Comparison of ENCODE assay signal across 9 mouse cellular contexts in the genomic region with DNA sequence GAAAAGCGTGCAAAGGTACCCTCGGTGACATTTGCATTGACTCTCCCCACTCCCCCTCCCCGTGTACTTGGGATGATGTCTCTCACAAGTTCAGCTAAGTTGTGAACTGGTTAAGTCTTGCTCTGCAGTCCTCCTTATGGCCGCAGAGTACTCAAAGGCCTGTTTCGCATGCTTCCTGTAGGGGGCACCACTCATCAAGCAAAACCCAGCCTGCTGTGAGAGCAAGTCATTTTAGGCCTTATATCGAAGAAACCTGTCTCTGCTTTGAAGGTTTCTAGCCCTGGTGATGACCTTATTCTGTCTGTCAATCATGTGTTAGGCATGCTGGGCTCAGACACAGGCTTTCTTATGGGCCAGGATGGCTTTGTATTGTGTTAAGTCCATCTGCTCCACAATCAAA.
DNase-seq lines count a peak whose midpoint lies in the region; ATAC-seq lines count a peak whose summit lies in the region.
"Had no signal": no experiment of that assay in that cellular context is flagged by ENCODE, and none has a peak within 500 bp of the region (broad histone marks: within the 10 kb centered on the region; RNA-seq: fewer than 3 reads in every experiment).

No protein-coding gene starts in this region.

- peak; percentile 64 for ATAC-seq in frontal cortex, adult (ENCODE audit: low TSS enrichment)
- ATAC-seq in limb, embryonic 11.5 days (ENCODE audit: insufficient number of reproducible peaks, low FRiP score, low TSS enrichment, low read depth) = no peak

- no peaks in the 10 kb centered on the region for H3K9me3 ChIP-seq in limb, embryonic 11.5 days (ENCODE audit: control insufficient read depth, low read length)
- H3K9me3 ChIP-seq: neural tube, embryonic 12.5 days had no signal

- no peak overlapping the region for H3K9ac ChIP-seq in limb, embryonic 11.5 days (ENCODE audit: low read length)
- H3K9ac ChIP-seq: neural tube, embryonic 12.5 days had no signal

- no peaks in the 10 kb centered on the region for H3K36me3 ChIP-seq in limb, embryonic 11.5 days (ENCODE audit: control insufficient read depth, insufficient read depth, low read length)
- H3K36me3 ChIP-seq: neural tube, embryonic 12.5 days had no signal

- H3K4me1 ChIP-seq in limb, embryonic 11.5 days (ENCODE audit: control insufficient read depth, insufficient read depth, low read length) = no peaks in the 10 kb centered on the region
- H3K4me1 ChIP-seq: neural tube, embryonic 12.5 days had no signal

- no peak overlapping the region for H3K4me3 ChIP-seq in limb, embryonic 11.5 days (ENCODE audit: low read depth, low read length)
- H3K4me3 ChIP-seq: neural tube, embryonic 12.5 days had no signal

- H3K27me3 ChIP-seq in limb, embryonic 11.5 days (ENCODE audit: control insufficient read depth, insufficient read depth, low read length) = no peaks in the 10 kb centered on the region
- H3K27me3 ChIP-seq: neural tube, embryonic 12.5 days had no signal

- intact Hi-C loops in gastrocnemius, postnatal 14 days (cut with DNase I; ENCODE audit: low total_unique reads) = loop anchor here (5.0 kb wide), 1 partner anchor 296 kb away; no protein-coding TSS in a partner anchor
- intact Hi-C loops in heart, postnatal 25 days (cut with DNase I) = loop anchor here (2.0 to 5.0 kb wide), 2 partner anchors 156 to 295 kb away; no protein-coding TSS in a partner anchor

- H3K4me2 ChIP-seq in limb, embryonic 11.5 days (ENCODE audit: low read depth, severe bottlenecking) = no peak overlapping the region
- H3K4me2 ChIP-seq: neural tube, embryonic 12.5 days had no signal

- 45% methylated on average over 6 of the region's 6 CpGs for WGBS in limb, embryonic 11.5 days

- H3K27ac ChIP-seq in limb, embryonic 11.5 days (replicated peaks; ENCODE audit: low read depth, low read length) = no peak overlapping the region
- H3K27ac ChIP-seq: neural tube, embryonic 12.5 days had no signal

- no peak for DNase-seq in frontal cortex, postnatal 10 days (ENCODE audit: low spot score in 2 of 2)
- peak; percentile 48 for DNase-seq in urinary bladder, postnatal 14 days (ENCODE audit: low spot score)
- DNase-seq in urinary bladder, postnatal 36 days (ENCODE audit: low spot score in 2 of 2) = no peak
- DNase-seq in limb, embryonic 11.5 days (ENCODE audit: low spot score) = peak; percentile 51
- peak; percentile 32 for DNase-seq in thymus, postnatal 14 days
- no peak for DNase-seq in gastrocnemius, postnatal 14 days
- no peak for DNase-seq in heart, postnatal 25 days (ENCODE audit: low spot score)

Comparison
In these comparisons a context has a peak if more than half of its experiments do, and no peak if none do; other contexts are left out.
1. DNase-seq: peak in urinary bladder, postnatal 14 days (single experiment), limb, embryonic 11.5 days (single experiment) and thymus, postnatal 14 days (single experiment); none in frontal cortex, postnatal 10 days (0 of 2), urinary bladder, postnatal 36 days (0 of 2), gastrocnemius, postnatal 14 days (single experiment) and heart, postnatal 25 days (single experiment).